Mouse (Mus musculus): ENCODE results near the gene Vtn. TPM values are rescaled to one million over a fixed set of nuclear protein-coding genes. Genes with fewer than 3 reads are reported as not detected.

Gene Vtn
- polyA plus RNA-seq, 1 experiment: 19.7 TPM

- H3K4me3 ChIP-seq (replicated peaks; ENCODE audit: control insufficient read depth, low read depth, low read length): no peak overlapping the region
- peak; percentile 45; the same call in 1 of the 2 replicates for TF ChIP-seq CTCF (IDR thresholded peaks at IDR 0.05; ENCODE audit: control insufficient read depth, insufficient read depth, low read length)
- no peak for TF ChIP-seq POLR2A (IDR thresholded peaks at IDR 0.05; ENCODE audit: borderline replicate concordance, control insufficient read depth, low read depth, low read length)
- H3K4me1 ChIP-seq (ENCODE audit: control insufficient read depth, insufficient read depth, low read length): no peaks in the 10 kb centered on the region
- no peak overlapping the region for H3K27ac ChIP-seq (ENCODE audit: control insufficient read depth, insufficient read depth, low read depth, low read length, poor library complexity)
- 63% methylated on average over 2 of the region's 2 CpGs for WGBS
Observed at GRCm38 (mm10) chr11:78515549-78516325, 16.8 kb downstream of the Vtn start.

DNA sequence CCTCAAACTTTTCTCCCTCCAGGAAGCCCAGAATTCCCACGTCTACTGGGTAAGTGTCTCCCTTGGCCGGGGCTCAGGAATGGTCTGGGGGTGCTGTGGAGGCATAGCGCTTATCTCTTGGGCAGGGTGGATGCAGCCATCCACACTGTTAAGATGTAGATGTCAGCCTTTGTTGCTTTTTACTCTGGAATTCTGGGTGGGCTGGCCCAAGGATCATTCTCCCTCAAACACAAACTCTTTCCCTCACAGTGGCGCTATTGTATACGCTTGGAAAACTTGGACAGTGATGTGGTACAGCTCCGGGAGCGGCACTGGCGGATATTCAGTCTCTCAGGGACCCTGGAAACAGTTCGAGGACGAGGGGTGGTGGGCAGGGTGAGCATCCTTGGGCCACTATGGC is 20.0 kb downstream of the Vtn start:
- Histone ChIP-seq H3K27ac (ENCODE audit: control insufficient read depth, insufficient read depth, low read depth, low read length, poor library complexity) (no peak overlapping the region), H3K4me1 (ENCODE audit: control insufficient read depth, insufficient read depth, low read length) (no peaks in the 10 kb centered on the region), H3K4me3 (replicated peaks; ENCODE audit: control insufficient read depth, low read depth, low read length) (no peak overlapping the region)
- WGBS: 89% methylated on average over 10 of the region's 10 CpGs
- TF ChIP-seq CTCF (IDR thresholded peaks at IDR 0.05; ENCODE audit: control insufficient read depth, insufficient read depth, low read length): no peak
- no peak for TF ChIP-seq POLR2A (IDR thresholded peaks at IDR 0.05; ENCODE audit: borderline replicate concordance, control insufficient read depth, low read depth, low read length)

- TF ChIP-seq POLR2A (IDR thresholded peaks at IDR 0.05; ENCODE audit: borderline replicate concordance, control insufficient read depth, low read depth, low read length) (no peak), CTCF (IDR thresholded peaks at IDR 0.05; ENCODE audit: control insufficient read depth, insufficient read depth, low read length) (no peak)
- H3K27ac ChIP-seq (ENCODE audit: control insufficient read depth, insufficient read depth, low read depth, low read length, poor library complexity): no peak overlapping the region
- H3K4me3 ChIP-seq (replicated peaks; ENCODE audit: control insufficient read depth, low read depth, low read length): no peak overlapping the region
- WGBS: 83% methylated on average over 3 of the region's 3 CpGs
- no peaks in the 10 kb centered on the region for H3K4me1 ChIP-seq (ENCODE audit: control insufficient read depth, insufficient read depth, low read length)
Observed at GRCm38 (mm10) chr11:78521880-78522279, 23.0 kb downstream of the Vtn start.

- Histone ChIP-seq H3K4me1 (ENCODE audit: control insufficient read depth, insufficient read depth, low read length) (no peaks in the 10 kb centered on the region), H3K4me3 (replicated peaks; ENCODE audit: control insufficient read depth, low read depth, low read length) (no peak overlapping the region), H3K27ac (ENCODE audit: control insufficient read depth, insufficient read depth, low read depth, low read length, poor library complexity) (no peak overlapping the region)
- WGBS: 91% methylated on average over 1 of the region's 1 CpGs
- TF ChIP-seq POLR2A (IDR thresholded peaks at IDR 0.05; ENCODE audit: borderline replicate concordance, control insufficient read depth, low read depth, low read length): no peak
- TF ChIP-seq CTCF (IDR thresholded peaks at IDR 0.05; ENCODE audit: control insufficient read depth, insufficient read depth, low read length): no peak
Observed at GRCm38 (mm10) chr11:78522481-78522997, 23.6 kb downstream of the Vtn start.

- no peak for TF ChIP-seq POLR2A (IDR thresholded peaks at IDR 0.05; ENCODE audit: borderline replicate concordance, control insufficient read depth, low read depth, low read length)
- TF ChIP-seq CTCF (IDR thresholded peaks at IDR 0.05; ENCODE audit: control insufficient read depth, insufficient read depth, low read length): no peak
- WGBS: 88% methylated on average over 9 of the region's 9 CpGs
- H3K4me1 ChIP-seq (ENCODE audit: control insufficient read depth, insufficient read depth, low read length): no peaks in the 10 kb centered on the region
- no peak overlapping the region for H3K27ac ChIP-seq (ENCODE audit: control insufficient read depth, insufficient read depth, low read depth, low read length, poor library complexity)
- H3K4me3 ChIP-seq (replicated peaks; ENCODE audit: control insufficient read depth, low read depth, low read length): no peak overlapping the region
Observed at GRCm38 (mm10) chr11:78523241-78523955, 24.5 kb downstream of the Vtn start.

DNA sequence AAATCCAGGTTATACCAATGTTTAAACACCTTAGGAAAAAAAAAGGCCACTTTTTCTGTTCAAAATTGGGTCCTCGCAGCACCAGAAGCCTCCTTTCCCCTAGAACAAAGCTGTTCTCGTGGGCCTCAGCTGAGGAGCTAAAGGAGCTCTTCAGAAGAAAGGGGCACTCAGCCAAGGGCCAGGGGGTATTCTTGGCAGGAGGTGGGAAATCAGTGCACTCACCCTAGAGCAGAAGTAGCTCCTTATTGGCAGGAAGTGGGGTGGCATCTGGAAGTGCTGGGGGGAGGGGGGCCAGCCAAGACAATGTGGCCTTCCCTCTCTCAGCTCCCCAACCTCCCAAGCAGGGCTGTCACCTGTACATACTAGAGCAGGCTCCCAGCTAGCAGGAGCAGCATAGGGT is 25.9 kb downstream of the Vtn start:
- no peak overlapping the region for H3K27ac ChIP-seq (ENCODE audit: control insufficient read depth, insufficient read depth, low read depth, low read length, poor library complexity)
- TF ChIP-seq POLR2A (IDR thresholded peaks at IDR 0.05; ENCODE audit: borderline replicate concordance, control insufficient read depth, low read depth, low read length) (no peak), CTCF (IDR thresholded peaks at IDR 0.05; ENCODE audit: control insufficient read depth, insufficient read depth, low read length) (no peak)
- H3K4me3 ChIP-seq (replicated peaks; ENCODE audit: control insufficient read depth, low read depth, low read length): no peak overlapping the region
- 49% methylated on average over 2 of the region's 2 CpGs for WGBS
- H3K4me1 ChIP-seq (ENCODE audit: control insufficient read depth, insufficient read depth, low read length): no peaks in the 10 kb centered on the region

DNA sequence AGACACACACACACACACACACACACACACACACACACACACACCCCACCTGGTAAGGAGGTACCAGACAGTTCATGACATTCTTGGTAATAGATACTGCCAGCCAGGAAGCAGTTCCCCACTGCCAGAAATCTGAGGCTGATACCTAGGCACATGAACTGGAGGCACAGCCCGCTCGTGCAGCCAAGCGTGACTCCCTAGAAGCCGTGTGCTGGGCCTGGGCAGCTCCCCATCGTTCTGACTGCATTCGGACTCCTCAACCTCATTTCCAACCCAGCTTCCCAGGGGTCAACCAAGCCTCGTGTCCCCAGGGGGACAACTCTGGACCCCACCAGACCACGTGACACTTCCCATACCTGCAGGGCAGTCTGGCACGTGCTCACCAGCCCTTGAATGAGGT is 29.8 kb downstream of the Vtn start:
- no peak for TF ChIP-seq CTCF (IDR thresholded peaks at IDR 0.05; ENCODE audit: control insufficient read depth, insufficient read depth, low read length)
- 87% methylated on average over 9 of the region's 9 CpGs for WGBS
- Histone ChIP-seq H3K27ac (ENCODE audit: control insufficient read depth, insufficient read depth, low read depth, low read length, poor library complexity) (no peak overlapping the region), H3K4me3 (replicated peaks; ENCODE audit: control insufficient read depth, low read depth, low read length) (no peak overlapping the region), H3K4me1 (ENCODE audit: control insufficient read depth, insufficient read depth, low read length) (no peaks in the 10 kb centered on the region)

GRCm38 (mm10) chr11:78530001-78530400 is 31.1 kb downstream of the Vtn start:
- Histone ChIP-seq H3K27ac (ENCODE audit: control insufficient read depth, insufficient read depth, low read depth, low read length, poor library complexity) (no peak overlapping the region), H3K4me3 (replicated peaks; ENCODE audit: control insufficient read depth, low read depth, low read length) (no peak overlapping the region), H3K4me1 (ENCODE audit: control insufficient read depth, insufficient read depth, low read length) (no peaks in the 10 kb centered on the region; the same call in 1 of the 2 replicates)
- no peak for TF ChIP-seq CTCF (IDR thresholded peaks at IDR 0.05; ENCODE audit: control insufficient read depth, insufficient read depth, low read length)
- WGBS: 82% methylated on average over 12 of the region's 12 CpGs
